Mouse (Mus musculus) heart, embryonic 15.5 days (tissue): ENCODE measurements around the gene Tpst1. TPM values are rescaled to one million over a fixed set of nuclear protein-coding genes. Genes with fewer than 3 reads are reported as not detected.

Experiments used
- ATAC-seq: fragments of 200-750 bp; cut with Nextera tagmentation; replicated peaks from 2 replicates; pipeline ENCODE4 v1.8.0; 2017; ENCODE audit warnings: low read depth, moderate TSS enrichment; ENCODE audit not compliant: insufficient number of reproducible peaks, insufficient read depth, low FRiP score
- H3K27ac ChIP-seq: fragments of 300-500 bp; sonication (generic); 2 replicates; pipeline ENCODE4 v1.5.1; 2015; ENCODE audit warnings: mild to moderate bottlenecking, inconsistent platforms
- H3K27me3 ChIP-seq: fragments of 300-500 bp; sonication (generic); 2 replicates; pipeline ENCODE4 v1.6.1; 2015; ENCODE audit warnings: inconsistent platforms
- H3K36me3 ChIP-seq: fragments of 300-500 bp; sonication (generic); 2 replicates; pipeline ENCODE4 v1.6.1; 2015; ENCODE audit warnings: mild to moderate bottlenecking, inconsistent platforms
- H3K4me1 ChIP-seq: fragments of 300-500 bp; sonication (generic); replicated peaks from 2 replicates; pipeline ENCODE4 v1.6.1; 2015; ENCODE audit warnings: inconsistent platforms
- H3K4me2 ChIP-seq: fragments of 300-500 bp; sonication (generic); 2 replicates; pipeline ENCODE4 v1.6.1; 2015; ENCODE audit warnings: inconsistent platforms, mild to moderate bottlenecking, moderate library complexity
- H3K4me3 ChIP-seq: fragments of 300-500 bp; sonication (generic); 2 replicates; pipeline ENCODE4 v1.5.1; 2015; ENCODE audit warnings: mild to moderate bottlenecking, inconsistent platforms
- H3K9ac ChIP-seq: fragments of 300-500 bp; sonication (generic); 2 replicates; pipeline ENCODE4 v1.6.1; 2015; ENCODE audit warnings: mild to moderate bottlenecking, inconsistent platforms
- H3K9me3 ChIP-seq: fragments of 300-500 bp; sonication (generic); replicated peaks from 2 replicates; pipeline ENCODE4 v1.6.1; 2016; ENCODE audit warnings: inconsistent platforms
- WGBS: fragments of 180-500 bp; shearing (Covaris S2); methylation state at CpG from one replicate; pipeline ENCODE4 v1.1.7; 2015; ENCODE audit warnings: mixed read lengths; 5-methylcytosine and 5-hydroxymethylcytosine counted together
- polyA plus RNA-seq: library from polyadenylated mRNA; unstranded; fragments of >200 nt; fragmentation: Nextera tagmentation; extraction: Ambion mirVana; gene quantifications from 2 replicates; pipeline ENCODE4 v1.2.1, GENCODE M21; 2015

Gene Tpst1
- polyA plus RNA-seq, 1 experiment from 2014 or later = 27.2 TPM

DNA sequence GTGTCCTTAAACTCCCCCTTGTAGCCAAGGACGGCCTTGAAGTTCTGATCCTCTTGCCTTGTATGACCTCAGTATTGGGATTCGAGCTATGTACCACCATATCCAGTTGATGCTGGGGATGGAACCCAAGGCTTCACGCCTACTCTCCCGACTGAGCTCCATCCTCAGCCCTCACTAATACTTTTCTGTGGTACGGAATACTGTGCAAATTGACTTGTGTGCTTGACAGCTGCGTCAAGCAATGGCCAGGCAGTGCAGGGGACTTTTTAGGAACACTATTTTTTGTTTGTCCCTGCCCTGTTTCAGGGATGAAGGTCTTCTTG lies 5.7 kb downstream of the Tpst1 start:
- WGBS = 44% methylated on average over 6 of the region's 6 CpGs
- Histone ChIP-seq H3K9me3 (no peaks in the 10 kb centered on the region), H3K4me3 (peak overlapping the region; percentile 73), H3K27me3 (peaks cover 8% of the 10 kb centered on the region), H3K4me1 (peaks cover 11% of the 10 kb centered on the region), H3K4me2 (peak overlapping the region; percentile 96), H3K9ac (peak overlapping the region; percentile 72), H3K27ac (no peak overlapping the region; the same call in 1 of the 2 replicates), H3K36me3 (no peaks in the 10 kb centered on the region)
- no peak for ATAC-seq

DNA sequence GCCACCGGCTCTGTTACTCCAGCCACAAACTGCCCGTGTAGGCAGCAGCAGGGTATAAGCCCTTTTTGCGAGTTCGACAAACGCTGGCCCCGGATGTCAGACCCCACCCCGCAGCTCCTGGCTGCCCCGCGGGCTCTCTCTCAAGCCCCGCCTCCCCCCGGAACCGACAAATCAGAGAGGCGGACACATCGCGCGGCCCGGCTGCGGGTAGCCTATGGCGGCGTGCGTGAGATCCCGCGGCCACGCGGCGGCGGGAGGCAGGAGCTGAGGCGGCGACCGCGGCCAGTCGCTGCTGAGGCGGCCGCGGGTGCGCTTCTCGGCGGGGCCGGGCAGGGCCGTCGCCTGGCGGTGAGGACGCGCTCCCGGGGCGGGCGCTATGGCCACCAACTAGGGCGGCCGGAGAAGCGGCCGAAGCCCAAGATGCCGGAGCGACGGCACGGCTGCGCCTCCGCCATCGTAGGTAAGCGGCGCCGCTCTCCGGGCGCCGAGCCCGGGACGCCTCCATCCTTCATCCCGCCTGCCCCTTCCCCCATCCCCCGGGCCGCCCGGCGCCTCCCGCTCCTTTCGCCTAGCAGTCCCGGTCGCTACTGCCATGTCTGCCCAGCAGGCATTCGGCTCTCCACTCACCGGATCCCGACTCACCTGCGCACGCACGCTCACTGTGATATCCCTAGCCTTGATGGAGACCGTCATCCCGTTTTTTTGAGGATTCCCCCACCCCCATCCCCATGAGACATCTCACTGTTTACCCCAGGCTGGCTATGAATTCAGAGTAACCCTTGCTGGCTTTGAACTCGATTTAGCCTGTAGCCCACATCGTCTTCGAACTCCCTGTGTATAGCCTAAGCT lies 6.3 kb downstream of the Tpst1 start:
- Histone ChIP-seq H3K4me1 (peaks cover 11% of the 10 kb centered on the region), H3K9ac (peak overlapping the region; percentile 72), H3K4me2 (peak overlapping the region; percentile 96), H3K36me3 (no peaks in the 10 kb centered on the region), H3K27ac (peak overlapping the region; percentile 24), H3K27me3 (peaks cover 8% of the 10 kb centered on the region), H3K9me3 (no peaks in the 10 kb centered on the region), H3K4me3 (peak overlapping the region; percentile 73)
- peak; percentile 95 for ATAC-seq
- under 1% methylated on average over 64 of the region's 86 CpGs for WGBS

DNA sequence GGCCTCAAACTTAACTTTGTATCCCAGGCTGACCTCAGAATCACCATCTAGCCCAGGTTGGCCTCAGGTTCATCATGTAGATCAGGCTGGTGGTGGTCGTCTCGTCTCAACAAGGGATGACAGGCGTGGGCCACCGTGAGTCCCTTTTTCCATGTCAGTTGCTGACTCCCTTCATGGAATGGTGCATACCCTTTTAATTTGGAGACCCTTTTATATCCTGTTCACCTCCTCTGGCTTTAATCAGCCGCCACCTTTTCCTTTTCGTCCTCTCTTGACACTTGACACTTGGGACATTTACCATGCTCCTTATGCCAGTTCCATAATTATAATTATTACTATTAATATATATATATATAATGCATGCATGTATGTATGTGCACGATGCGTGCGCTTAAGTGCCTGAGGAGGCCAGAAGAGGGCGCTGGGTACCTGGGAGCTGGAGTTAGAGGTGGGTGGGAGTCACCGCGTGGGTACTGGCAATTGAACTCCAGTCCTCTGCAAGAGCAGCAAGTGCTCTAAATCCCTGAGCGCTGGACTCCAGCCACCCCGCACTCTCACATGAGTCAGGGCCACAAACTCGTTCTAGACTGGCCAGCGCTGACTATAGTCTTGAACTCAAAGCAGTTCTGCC lies 7.0 kb downstream of the Tpst1 start:
- Histone ChIP-seq H3K27me3 (peaks cover 8% of the 10 kb centered on the region), H3K4me1 (peaks cover 11% of the 10 kb centered on the region), H3K27ac (no peak overlapping the region), H3K9ac (peak overlapping the region; percentile 72), H3K4me3 (peak overlapping the region; percentile 73), H3K9me3 (no peaks in the 10 kb centered on the region), H3K36me3 (no peaks in the 10 kb centered on the region), H3K4me2 (peak overlapping the region; percentile 96)
- WGBS = 73% methylated on average over 16 of the region's 16 CpGs
- ATAC-seq = no peak

DNA sequence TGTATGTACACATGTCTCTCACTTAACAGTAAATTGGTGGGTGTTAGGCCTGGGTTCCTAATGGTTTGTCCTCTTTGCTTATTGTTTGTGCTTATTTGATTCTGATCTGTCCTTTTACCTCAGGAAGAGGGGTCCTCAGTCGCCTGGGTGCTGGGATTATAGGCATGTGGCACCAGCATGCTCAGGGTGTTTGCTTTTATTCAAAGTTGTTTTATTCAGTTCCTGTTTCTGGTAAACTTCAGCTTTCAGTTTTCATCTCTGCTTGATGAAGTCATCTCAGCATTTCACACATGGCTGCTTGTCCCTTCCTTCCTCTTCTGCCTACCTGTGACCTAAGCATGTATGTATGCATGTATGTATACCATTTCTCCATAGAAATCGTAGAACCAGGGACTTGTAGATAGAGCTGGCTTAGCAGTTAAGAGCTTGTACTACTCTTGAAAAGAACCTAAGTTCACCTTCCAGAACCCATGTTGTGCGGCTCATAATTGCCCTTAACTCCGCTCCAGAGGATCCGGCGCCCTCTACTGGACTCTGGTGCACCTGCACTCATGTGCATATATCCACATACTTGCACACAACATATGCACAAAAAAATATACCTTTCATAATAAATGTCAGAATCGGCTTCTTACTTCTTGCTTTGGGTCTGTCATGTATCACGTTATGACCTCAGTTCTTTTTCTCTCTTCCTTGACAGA lies 8.2 kb downstream of the Tpst1 start:
- no peak for ATAC-seq

DNA sequence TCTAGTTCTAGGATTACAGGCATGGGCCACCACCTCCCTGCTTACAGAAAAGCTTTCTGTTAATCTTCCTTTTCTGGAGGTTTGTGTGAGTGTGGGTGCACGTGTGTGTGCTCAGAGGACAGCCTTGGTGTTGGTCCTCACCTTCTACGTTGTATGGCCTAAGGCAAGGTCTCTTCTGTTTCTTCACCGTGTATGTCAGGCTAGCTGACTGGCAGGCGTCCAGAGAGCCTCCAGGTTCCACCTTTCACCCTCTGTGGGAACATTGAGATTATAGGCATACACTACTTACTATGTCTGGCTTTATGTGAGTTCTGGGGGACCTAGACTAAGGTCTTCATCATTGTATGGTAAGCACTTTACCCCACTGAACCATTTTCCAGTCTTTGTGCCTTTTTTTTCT lies 9.3 kb downstream of the Tpst1 start:
- H3K4me1 ChIP-seq = peaks cover 9% of the 10 kb centered on the region
- H3K9me3 ChIP-seq = no peaks in the 10 kb centered on the region
- H3K27me3 ChIP-seq = peaks cover 2% of the 10 kb centered on the region
- H3K36me3 ChIP-seq = no peaks in the 10 kb centered on the region
- WGBS = 69% methylated on average over 4 of the region's 4 CpGs
- H3K9ac ChIP-seq = no peak overlapping the region
- no peak overlapping the region for H3K4me3 ChIP-seq
- H3K4me2 ChIP-seq = no peak overlapping the region
- no peak overlapping the region for H3K27ac ChIP-seq
- ATAC-seq = no peak

More for the DNA sequence above, 8.2 kb downstream of the Tpst1 start:
- no peak overlapping the region for H3K4me3 ChIP-seq
- no peak overlapping the region for H3K27ac ChIP-seq
- 93% methylated on average over 8 of the region's 8 CpGs for WGBS
- H3K4me1 ChIP-seq = peaks cover 11% of the 10 kb centered on the region
- no peak overlapping the region for H3K4me2 ChIP-seq
- H3K27me3 ChIP-seq = peaks cover 8% of the 10 kb centered on the region
- no peaks in the 10 kb centered on the region for H3K9me3 ChIP-seq
- no peaks in the 10 kb centered on the region for H3K36me3 ChIP-seq
- H3K9ac ChIP-seq = no peak overlapping the region

DNA sequence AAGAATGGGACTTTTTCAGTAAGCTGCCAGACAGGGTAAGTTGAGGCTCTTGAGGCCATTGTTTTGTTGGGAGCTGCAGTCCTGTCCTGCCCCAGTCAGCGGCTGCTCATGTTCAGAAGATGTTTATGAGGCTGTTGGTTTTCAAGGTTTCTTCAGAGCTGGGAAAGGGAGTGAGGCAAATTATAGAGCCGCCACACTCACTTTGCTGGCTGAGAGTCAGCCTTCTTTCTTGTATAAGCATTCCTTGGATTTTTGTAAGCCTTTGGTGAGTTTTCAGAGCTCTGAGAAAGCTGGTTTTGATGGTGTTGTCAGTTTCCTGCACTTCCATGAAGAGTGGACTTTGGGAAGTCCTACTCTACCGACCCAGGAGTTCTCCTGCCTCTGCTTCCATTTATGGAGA lies 11.1 kb downstream of the Tpst1 start:
- no peaks in the 10 kb centered on the region for H3K36me3 ChIP-seq
- 64% methylated on average over 3 of the region's 3 CpGs for WGBS
- H3K9ac ChIP-seq = no peak overlapping the region
- H3K27ac ChIP-seq = no peak overlapping the region
- H3K4me2 ChIP-seq = no peak overlapping the region
- no peaks in the 10 kb centered on the region for H3K27me3 ChIP-seq
- no peak overlapping the region for H3K4me3 ChIP-seq
- peaks cover 9% of the 10 kb centered on the region for H3K4me1 ChIP-seq
- H3K9me3 ChIP-seq = no peaks in the 10 kb centered on the region
- ATAC-seq = no peak

DNA sequence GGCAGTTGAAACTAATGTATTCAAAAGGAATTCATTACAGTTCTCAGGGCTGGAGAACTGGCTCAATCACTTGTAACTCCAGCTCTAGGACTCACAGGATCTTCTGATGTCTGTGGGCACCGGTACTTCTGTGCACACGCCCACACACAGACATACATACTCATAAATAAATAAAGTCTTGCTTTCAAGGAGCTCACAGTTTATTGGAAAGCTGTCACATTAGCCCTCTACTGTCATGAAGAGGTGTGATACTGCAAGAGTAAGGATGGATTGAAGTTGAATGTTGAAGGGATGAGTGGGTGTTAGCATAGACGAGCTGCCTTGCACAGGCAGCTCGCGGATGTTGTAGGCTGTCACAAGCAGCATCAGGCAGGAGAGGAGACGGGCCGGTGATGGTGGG lies 14.9 kb downstream of the Tpst1 start:
- Histone ChIP-seq H3K9me3 (no peaks in the 10 kb centered on the region), H3K27me3 (no peaks in the 10 kb centered on the region), H3K9ac (no peak overlapping the region), H3K4me3 (no peak overlapping the region), H3K4me2 (no peak overlapping the region), H3K36me3 (no peaks in the 10 kb centered on the region), H3K4me1 (no peaks in the 10 kb centered on the region), H3K27ac (no peak overlapping the region)
- ATAC-seq = no peak
- 90% methylated on average over 7 of the region's 7 CpGs for WGBS

DNA sequence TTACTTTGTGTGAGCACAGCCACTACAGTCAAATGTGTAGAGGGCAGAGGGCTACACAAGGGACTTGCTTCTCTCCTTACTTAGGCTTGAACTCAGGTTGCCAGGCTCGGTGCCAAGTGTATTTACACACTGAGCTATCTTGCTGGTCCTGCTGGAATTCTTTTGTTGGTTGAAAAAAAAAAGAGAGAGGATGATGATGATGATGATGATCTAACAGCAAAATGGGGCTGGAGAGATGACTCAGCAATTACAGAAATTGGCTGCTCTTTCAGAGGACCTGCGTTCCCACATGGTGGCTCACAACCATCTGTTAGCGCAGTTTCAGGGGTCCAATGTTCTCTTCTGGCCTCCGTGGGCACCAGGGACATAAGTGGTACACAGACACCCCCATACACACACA lies 15.5 kb downstream of the Tpst1 start:
- no peaks in the 10 kb centered on the region for H3K36me3 ChIP-seq
- no peak overlapping the region for H3K27ac ChIP-seq
- H3K9me3 ChIP-seq = no peaks in the 10 kb centered on the region
- no peak overlapping the region for H3K4me2 ChIP-seq
- no peaks in the 10 kb centered on the region for H3K27me3 ChIP-seq
- 89% methylated on average over 4 of the region's 4 CpGs for WGBS
- no peak overlapping the region for H3K4me3 ChIP-seq
- H3K4me1 ChIP-seq = no peaks in the 10 kb centered on the region
- no peak overlapping the region for H3K9ac ChIP-seq
- ATAC-seq = no peak

DNA sequence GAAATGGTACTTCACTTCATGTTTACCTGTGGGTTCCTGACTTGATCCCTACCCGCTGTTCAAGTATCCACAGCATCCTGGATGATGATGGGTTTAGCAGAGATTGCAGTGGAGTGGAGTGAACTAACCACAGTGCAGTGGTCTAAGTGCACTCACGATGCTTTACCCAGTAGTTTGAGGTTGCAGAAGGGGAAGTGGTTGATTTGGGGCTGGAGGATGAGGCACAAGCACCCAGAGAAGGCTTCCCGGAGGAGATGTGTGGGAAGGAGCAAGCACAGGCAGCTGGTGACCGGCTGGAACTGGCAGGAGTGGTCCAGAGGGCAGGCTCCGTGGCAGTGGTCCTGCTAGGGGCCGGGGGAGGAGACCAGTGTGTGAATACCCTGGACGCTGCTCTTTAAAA lies 16.1 kb downstream of the Tpst1 start:
- WGBS = 68% methylated on average over 7 of the region's 7 CpGs
- H3K36me3 ChIP-seq = no peaks in the 10 kb centered on the region
- H3K9ac ChIP-seq = no peak overlapping the region
- H3K27ac ChIP-seq = no peak overlapping the region
- no peak for ATAC-seq
- no peaks in the 10 kb centered on the region for H3K27me3 ChIP-seq
- no peaks in the 10 kb centered on the region for H3K4me1 ChIP-seq
- no peak overlapping the region for H3K4me3 ChIP-seq
- H3K9me3 ChIP-seq = no peaks in the 10 kb centered on the region
- H3K4me2 ChIP-seq = no peak overlapping the region

DNA sequence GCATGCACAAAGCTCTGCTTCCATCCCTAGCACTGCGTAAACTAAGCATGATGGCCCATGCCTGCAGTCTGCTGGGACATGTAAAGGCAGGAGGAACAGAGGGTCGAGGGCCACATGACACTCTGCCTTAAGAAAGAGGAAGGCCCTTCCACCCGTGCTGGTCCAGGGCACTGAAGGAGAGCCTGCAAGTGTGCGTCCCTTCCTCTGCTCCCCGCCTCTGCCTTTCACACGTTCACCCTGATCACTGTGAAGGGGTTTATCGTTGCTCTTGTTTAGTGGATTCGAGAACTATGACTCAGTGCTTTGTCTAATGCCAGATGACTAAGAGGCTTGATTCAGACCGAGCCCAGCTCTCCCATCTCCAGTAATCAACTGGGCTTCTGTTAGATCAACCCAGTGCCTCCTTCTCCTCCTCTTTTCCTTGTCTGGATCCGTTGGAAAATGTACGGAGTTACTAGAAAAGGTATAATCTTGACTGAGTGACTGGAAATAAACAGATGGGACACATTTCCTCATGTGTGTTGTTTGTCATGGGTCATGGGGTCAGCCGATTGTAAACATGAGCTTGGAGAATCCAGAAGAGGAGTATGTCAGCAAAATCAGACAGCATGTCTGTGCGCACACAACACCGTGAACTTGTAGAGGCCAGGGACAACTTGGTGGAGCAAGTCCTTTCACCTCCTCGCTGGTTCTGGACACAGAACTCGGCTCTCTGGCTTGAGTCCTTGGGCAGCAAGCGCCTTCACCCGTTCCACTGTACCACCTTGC lies 16.7 kb downstream of the Tpst1 start:
- Histone ChIP-seq H3K9me3 (no peaks in the 10 kb centered on the region), H3K4me2 (no peak overlapping the region), H3K36me3 (no peaks in the 10 kb centered on the region), H3K27ac (no peak overlapping the region), H3K27me3 (no peaks in the 10 kb centered on the region), H3K4me3 (no peak overlapping the region), H3K9ac (no peak overlapping the region), H3K4me1 (no peaks in the 10 kb centered on the region)
- no peak for ATAC-seq
- 75% methylated on average over 18 of the region's 18 CpGs for WGBS

DNA sequence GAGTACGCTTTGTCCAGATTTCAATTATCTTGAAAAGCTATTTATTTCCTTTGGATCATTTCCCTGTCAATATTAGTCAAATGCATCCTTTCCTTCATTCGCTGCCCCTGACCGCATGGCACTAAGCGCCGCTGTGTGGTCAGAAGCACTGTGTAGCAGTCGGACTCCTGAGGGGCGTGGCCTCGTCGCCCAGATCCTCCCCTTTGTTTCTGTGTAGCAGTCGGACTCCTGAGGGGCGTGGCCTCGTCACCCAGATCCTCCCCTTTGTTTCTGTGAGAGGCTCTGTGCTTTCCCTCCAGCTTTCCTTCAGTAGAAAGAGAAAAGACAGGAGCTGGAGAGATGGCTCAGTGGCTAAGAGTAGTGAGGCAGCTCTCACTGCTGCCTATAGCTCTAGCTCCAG lies 23.6 kb downstream of the Tpst1 start:
- H3K27ac ChIP-seq = no peak overlapping the region
- ATAC-seq = no peak
- H3K4me1 ChIP-seq = peaks cover 7% of the 10 kb centered on the region
- H3K27me3 ChIP-seq = no peaks in the 10 kb centered on the region
- no peak overlapping the region for H3K4me2 ChIP-seq
- H3K9me3 ChIP-seq = no peaks in the 10 kb centered on the region
- no peaks in the 10 kb centered on the region for H3K36me3 ChIP-seq
- no peak overlapping the region for H3K4me3 ChIP-seq
- no peak overlapping the region for H3K9ac ChIP-seq
- 73% methylated on average over 12 of the region's 12 CpGs for WGBS
